In genomic region chr11:115630532-115631504, GRCm38 (mm10) we compare ENCODE assay signal across 8 mouse cellular contexts. TPM values are rescaled to one million over a fixed set of nuclear protein-coding genes. Genes with fewer than 3 reads are reported as not detected.
A peak's percentile ranks its signal among the peaks of the same experiment; 100 is the strongest.
DNase-seq lines count a peak whose midpoint lies in the region; ATAC-seq and TF ChIP-seq lines count a peak whose summit lies in the region.

No protein-coding gene starts in this region.

- H3K36me3 ChIP-seq in kidney, postnatal 0 days (ENCODE audit: insufficient read depth, low read length), result no peaks in the 10 kb centered on the region
- no peaks in the 10 kb centered on the region for H3K36me3 ChIP-seq in forebrain, postnatal 0 days (ENCODE audit: insufficient read depth)

- no peaks in the 10 kb centered on the region for H3K9me3 ChIP-seq in kidney, postnatal 0 days (replicated peaks; ENCODE audit: low read length)
- H3K9me3 ChIP-seq in forebrain, postnatal 0 days (ENCODE audit: low read length), result no peaks in the 10 kb centered on the region

- H3K9ac ChIP-seq in kidney, postnatal 0 days (ENCODE audit: low read depth, low read length), result no peak overlapping the region
- H3K9ac ChIP-seq in forebrain, postnatal 0 days, result no peak overlapping the region

- TF ChIP-seq CTCF in kidney, postnatal 0 days (IDR thresholded peaks at IDR 0.05; ENCODE audit: low read depth), result no peak
- TF ChIP-seq CTCF in forebrain, postnatal 0 days (IDR thresholded peaks at IDR 0.05; ENCODE audit: low read depth), result no peak

- DNase-seq in kidney, postnatal 0 days (ENCODE audit: low spot score), result peak; percentile 51
- no peak for DNase-seq in kidney, postnatal 14 days
- DNase-seq in c-Kit-positive CD71-positive TER-119-negative erythroid progenitor cells, embryonic 14.5 days (ENCODE audit: low read depth), result peak; percentile 37
- peak; percentile 81 to 87 for DNase-seq in lung, adult 18-20 months
- peak; percentile 95 for DNase-seq in spleen, postnatal 36 days (ENCODE audit: low spot score in 2 of 2)
- DNase-seq in retina, embryonic 14.5 days (ENCODE audit: low spot score), result no peak
- DNase-seq in forebrain, postnatal 0 days, result no peak

- H3K27me3 ChIP-seq in kidney, postnatal 0 days (ENCODE audit: insufficient read depth, low read length), result no peaks in the 10 kb centered on the region
- no peaks in the 10 kb centered on the region for H3K27me3 ChIP-seq in forebrain, postnatal 0 days (ENCODE audit: insufficient read depth, low read length)

- no peak overlapping the region for H3K4me2 ChIP-seq in kidney, postnatal 0 days (ENCODE audit: low read length)
- no peak overlapping the region for H3K4me2 ChIP-seq in forebrain, postnatal 0 days (ENCODE audit: low read depth)

- ATAC-seq in kidney, postnatal 0 days (replicated peaks; ENCODE audit: low FRiP score, low read depth), result no peak
- ATAC-seq in erythroid progenitor cell, adult 5-6 weeks (replicated peaks; ENCODE audit: low FRiP score, poor library complexity, severe bottlenecking), result no peak
- ATAC-seq in forebrain, postnatal 0 days, result no peak

- no peak overlapping the region for H3K4me3 ChIP-seq in kidney, postnatal 0 days (replicated peaks; ENCODE audit: low read depth, low read length)
- no peak overlapping the region for H3K4me3 ChIP-seq in forebrain, postnatal 0 days (ENCODE audit: low read depth, low read length)

- 49% methylated on average over 16 of the region's 16 CpGs for WGBS in kidney, postnatal 0 days
- 47% methylated on average over 16 of the region's 16 CpGs for WGBS in forebrain, postnatal 0 days

- no peak overlapping the region for H3K27ac ChIP-seq in kidney, postnatal 0 days
- no peak overlapping the region for H3K27ac ChIP-seq in forebrain, postnatal 0 days (ENCODE audit: low read depth, low read length)

- H3K4me1 ChIP-seq in kidney, postnatal 0 days (replicated peaks; ENCODE audit: insufficient read depth, low read length), result no peaks in the 10 kb centered on the region
- H3K4me1 ChIP-seq in forebrain, postnatal 0 days (ENCODE audit: insufficient read depth), result peaks cover 5% of the 10 kb centered on the region; the same call in 1 of the 2 replicates

RNA-seq across cellular contexts. Expression of gene Slc25a19, which starts 2.7 kb away (rescaled TPM):
- polyA plus RNA-seq in kidney, postnatal 0 days (2015; fragmentation: Nextera tagmentation; extraction: Ambion mirVana), result 49.7 and 57.9 TPM in 2 replicates
- total RNA-seq in erythroid progenitor cell, adult 5-6 weeks (2015; ENCODE audit: low replicate concordance), result 3.2 and 7.1 TPM in 2 replicates
- total RNA-seq in erythroid progenitor cell, adult 5-6 weeks (2017; ENCODE audit: low replicate concordance), result 2.0 and 6.4 TPM in 2 replicates
- total RNA-seq in forebrain, postnatal 0 days (2014; rRNA removed), result 34.3 and 38.7 TPM in 2 replicates
- 51.1 and 51.7 TPM in 2 replicates for polyA plus RNA-seq in forebrain, postnatal 0 days (2015; fragmentation: Nextera tagmentation; extraction: Ambion mirVana)

RNA-seq across cellular contexts. Expression of gene Mif4gd, which starts 18.0 kb away (rescaled TPM):
- polyA plus RNA-seq in kidney, postnatal 0 days (2015; fragmentation: Nextera tagmentation; extraction: Ambion mirVana), result 57.3 and 61.6 TPM in 2 replicates
- 62.3 and 66.7 TPM in 2 replicates for total RNA-seq in erythroid progenitor cell, adult 5-6 weeks (2015; ENCODE audit: low replicate concordance)
- 36.5 and 69.8 TPM in 2 replicates for total RNA-seq in erythroid progenitor cell, adult 5-6 weeks (2017; ENCODE audit: low replicate concordance)
- total RNA-seq in forebrain, postnatal 0 days (2014; rRNA removed), result 12.2 and 16.9 TPM in 2 replicates
- polyA plus RNA-seq in forebrain, postnatal 0 days (2015; fragmentation: Nextera tagmentation; extraction: Ambion mirVana), result 14.4 and 19.4 TPM in 2 replicates

RNA-seq across cellular contexts. Expression of gene Gga3, which starts 27.0 kb away (rescaled TPM):
- 10.8 and 11.1 TPM in 2 replicates for polyA plus RNA-seq in kidney, postnatal 0 days (2015; fragmentation: Nextera tagmentation; extraction: Ambion mirVana)
- 18.0 and 20.9 TPM in 2 replicates for total RNA-seq in erythroid progenitor cell, adult 5-6 weeks (2015; ENCODE audit: low replicate concordance)
- 20.7 and 33.2 TPM in 2 replicates for total RNA-seq in erythroid progenitor cell, adult 5-6 weeks (2017; ENCODE audit: low replicate concordance)
- 34.0 and 34.5 TPM in 2 replicates for total RNA-seq in forebrain, postnatal 0 days (2014; rRNA removed)
- 15.2 and 18.5 TPM in 2 replicates for polyA plus RNA-seq in forebrain, postnatal 0 days (2015; fragmentation: Nextera tagmentation; extraction: Ambion mirVana)

RNA-seq across cellular contexts. Expression of gene Mrps7, which starts 27.1 kb away (rescaled TPM):
- 92.9 and 93.7 TPM in 2 replicates for polyA plus RNA-seq in kidney, postnatal 0 days (2015; fragmentation: Nextera tagmentation; extraction: Ambion mirVana)
- 10.1 and 22.2 TPM in 2 replicates for total RNA-seq in erythroid progenitor cell, adult 5-6 weeks (2015; ENCODE audit: low replicate concordance)
- total RNA-seq in erythroid progenitor cell, adult 5-6 weeks (2017; ENCODE audit: low replicate concordance), result 5.1 and 12.3 TPM in 2 replicates
- 34.6 and 46.3 TPM in 2 replicates for total RNA-seq in forebrain, postnatal 0 days (2014; rRNA removed)
- 74.1 and 78.1 TPM in 2 replicates for polyA plus RNA-seq in forebrain, postnatal 0 days (2015; fragmentation: Nextera tagmentation; extraction: Ambion mirVana)

Comparison
In these comparisons a context has a peak if more than half of its experiments do, and no peak if none do; other contexts are left out.
1. DNase-seq: peak in kidney, postnatal 0 days (single experiment), c-Kit-positive CD71-positive TER-119-negative erythroid progenitor cells, embryonic 14.5 days (single experiment), lung, adult 18-20 months (2 of 2) and spleen, postnatal 36 days (2 of 2); none in kidney, postnatal 14 days (single experiment), retina, embryonic 14.5 days (single experiment) and forebrain, postnatal 0 days (single experiment).